Mouse (Mus musculus): ENCODE results near the gene Rap1gap. TPM values are rescaled to one million over a fixed set of nuclear protein-coding genes. Genes with fewer than 3 reads are reported as not detected.
A peak's percentile ranks its signal among the peaks of the same experiment; 100 is the strongest.

The Rap1gap gene
- polyA plus RNA-seq, 1 experiment from 2014 or later = 8.7 TPM

GRCm38 (mm10) chr4:137666958-137667345 is 2.4 kb downstream of the Rap1gap start:
- WGBS = 59% methylated on average over 8 of the region's 8 CpGs
- Histone ChIP-seq H3K27ac (ENCODE audit: low read length) (no peak overlapping the region), H3K4me3 (ENCODE audit: low read length) (no peak overlapping the region), H3K27me3 (ENCODE audit: control insufficient read depth, insufficient read depth, low read depth, low read length) (peaks cover 33% of the 10 kb centered on the region), H3K4me1 (replicated peaks; ENCODE audit: control insufficient read depth, insufficient read depth, low read length) (peaks cover 7% of the 10 kb centered on the region), H3K9me3 (ENCODE audit: control insufficient read depth, low read length) (no peaks in the 10 kb centered on the region), H3K9ac (ENCODE audit: low read length) (no peak overlapping the region), H3K4me2 (ENCODE audit: low read depth, low read length) (no peak overlapping the region), H3K36me3 (ENCODE audit: control insufficient read depth, insufficient read depth, low read length) (no peaks in the 10 kb centered on the region)
- ATAC-seq (ENCODE audit: low read depth) = no peak

GRCm38 (mm10) chr4:137667747-137668146 is 3.2 kb downstream of the Rap1gap start:
- no peaks in the 10 kb centered on the region for H3K36me3 ChIP-seq (ENCODE audit: control insufficient read depth, insufficient read depth, low read length)
- H3K9ac ChIP-seq (ENCODE audit: low read length) = no peak overlapping the region
- no peaks in the 10 kb centered on the region for H3K9me3 ChIP-seq (ENCODE audit: control insufficient read depth, low read length)
- no peak for ATAC-seq (ENCODE audit: low read depth)
- WGBS = 35% methylated on average over 5 of the region's 5 CpGs
- H3K4me3 ChIP-seq (ENCODE audit: low read length) = no peak overlapping the region
- peaks cover 7% of the 10 kb centered on the region for H3K4me1 ChIP-seq (replicated peaks; ENCODE audit: control insufficient read depth, insufficient read depth, low read length)
- H3K27ac ChIP-seq (ENCODE audit: low read length) = no peak overlapping the region
- no peak overlapping the region for H3K4me2 ChIP-seq (ENCODE audit: low read depth, low read length)
- H3K27me3 ChIP-seq (ENCODE audit: control insufficient read depth, insufficient read depth, low read depth, low read length) = peaks cover 33% of the 10 kb centered on the region

GRCm38 (mm10) chr4:137671711-137672500 is 7.4 kb downstream of the Rap1gap start:
- H3K27me3 ChIP-seq (ENCODE audit: control insufficient read depth, insufficient read depth, low read depth, low read length) = no peaks in the 10 kb centered on the region
- 66% methylated on average over 13 of the region's 13 CpGs for WGBS
- no peak overlapping the region for H3K27ac ChIP-seq (ENCODE audit: low read length)
- no peaks in the 10 kb centered on the region for H3K36me3 ChIP-seq (ENCODE audit: control insufficient read depth, insufficient read depth, low read length)
- H3K4me1 ChIP-seq (replicated peaks; ENCODE audit: control insufficient read depth, insufficient read depth, low read length) = no peaks in the 10 kb centered on the region
- no peak overlapping the region for H3K4me2 ChIP-seq (ENCODE audit: low read depth, low read length)
- no peak overlapping the region for H3K4me3 ChIP-seq (ENCODE audit: low read length)
- no peaks in the 10 kb centered on the region for H3K9me3 ChIP-seq (ENCODE audit: control insufficient read depth, low read length)
- no peak for ATAC-seq (ENCODE audit: low read depth)
- no peak overlapping the region for H3K9ac ChIP-seq (ENCODE audit: low read length)

- Histone ChIP-seq H3K9ac (ENCODE audit: low read length) (no peak overlapping the region), H3K4me2 (ENCODE audit: low read depth, low read length) (no peak overlapping the region), H3K27me3 (ENCODE audit: control insufficient read depth, insufficient read depth, low read depth, low read length) (peaks cover 9% of the 10 kb centered on the region), H3K27ac (ENCODE audit: low read length) (no peak overlapping the region), H3K4me3 (ENCODE audit: low read length) (no peak overlapping the region), H3K36me3 (ENCODE audit: control insufficient read depth, insufficient read depth, low read length) (no peaks in the 10 kb centered on the region), H3K4me1 (replicated peaks; ENCODE audit: control insufficient read depth, insufficient read depth, low read length) (no peaks in the 10 kb centered on the region), H3K9me3 (ENCODE audit: control insufficient read depth, low read length) (no peaks in the 10 kb centered on the region)
- no peak for ATAC-seq (ENCODE audit: low read depth)
- 64% methylated on average over 7 of the region's 7 CpGs for WGBS
These were observed 11.0 kb downstream of the Rap1gap start for GRCm38 (mm10) chr4:137675566-137675965.

GRCm38 (mm10) chr4:137676057-137676456 is 11.5 kb downstream of the Rap1gap start:
- Histone ChIP-seq H3K27ac (ENCODE audit: low read length) (no peak overlapping the region), H3K9me3 (ENCODE audit: control insufficient read depth, low read length) (no peaks in the 10 kb centered on the region), H3K27me3 (ENCODE audit: control insufficient read depth, insufficient read depth, low read depth, low read length) (peaks cover 12% of the 10 kb centered on the region), H3K9ac (ENCODE audit: low read length) (no peak overlapping the region), H3K4me2 (ENCODE audit: low read depth, low read length) (no peak overlapping the region), H3K4me1 (replicated peaks; ENCODE audit: control insufficient read depth, insufficient read depth, low read length) (peaks cover under 1% of the 10 kb centered on the region; the same call in 1 of the 2 replicates), H3K4me3 (ENCODE audit: low read length) (no peak overlapping the region), H3K36me3 (ENCODE audit: control insufficient read depth, insufficient read depth, low read length) (no peaks in the 10 kb centered on the region)
- 6% methylated on average over 11 of the region's 11 CpGs for WGBS
- ATAC-seq (ENCODE audit: low read depth) = peak; percentile 48; the same call in 1 of the 2 replicates

GRCm38 (mm10) chr4:137676700-137677484 is 12.4 kb downstream of the Rap1gap start:
- no peak for ATAC-seq (ENCODE audit: low read depth)
- no peaks in the 10 kb centered on the region for H3K9me3 ChIP-seq (ENCODE audit: control insufficient read depth, low read length)
- no peak overlapping the region for H3K4me3 ChIP-seq (ENCODE audit: low read length)
- H3K27ac ChIP-seq (ENCODE audit: low read length) = no peak overlapping the region
- WGBS = 65% methylated on average over 13 of the region's 13 CpGs
- peaks cover 9% of the 10 kb centered on the region for H3K4me1 ChIP-seq (replicated peaks; ENCODE audit: control insufficient read depth, insufficient read depth, low read length)
- peaks cover 21% of the 10 kb centered on the region for H3K27me3 ChIP-seq (ENCODE audit: control insufficient read depth, insufficient read depth, low read depth, low read length)
- H3K36me3 ChIP-seq (ENCODE audit: control insufficient read depth, insufficient read depth, low read length) = no peaks in the 10 kb centered on the region
- no peak overlapping the region for H3K9ac ChIP-seq (ENCODE audit: low read length)
- no peak overlapping the region for H3K4me2 ChIP-seq (ENCODE audit: low read depth, low read length)

- WGBS = 76% methylated on average over 5 of the region's 5 CpGs
- no peak overlapping the region for H3K4me3 ChIP-seq (ENCODE audit: low read length)
- H3K27me3 ChIP-seq (ENCODE audit: control insufficient read depth, insufficient read depth, low read depth, low read length) = peaks cover 27% of the 10 kb centered on the region
These were observed 13.4 kb downstream of the Rap1gap start for GRCm38 (mm10) chr4:137677906-137678305.

GRCm38 (mm10) chr4:137678568-137678967 is 14.0 kb downstream of the Rap1gap start:
- no peaks in the 10 kb centered on the region for H3K36me3 ChIP-seq (ENCODE audit: control insufficient read depth, insufficient read depth, low read length)
- no peak overlapping the region for H3K9ac ChIP-seq (ENCODE audit: low read length)
- ATAC-seq (ENCODE audit: low read depth) = no peak
- H3K27ac ChIP-seq (ENCODE audit: low read length) = no peak overlapping the region
- no peak overlapping the region for H3K4me2 ChIP-seq (ENCODE audit: low read depth, low read length)
- no peak overlapping the region for H3K4me3 ChIP-seq (ENCODE audit: low read length)
- H3K9me3 ChIP-seq (ENCODE audit: control insufficient read depth, low read length) = no peaks in the 10 kb centered on the region
- WGBS = 63% methylated on average over 9 of the region's 9 CpGs
- peaks cover 30% of the 10 kb centered on the region for H3K27me3 ChIP-seq (ENCODE audit: control insufficient read depth, insufficient read depth, low read depth, low read length)
- H3K4me1 ChIP-seq (replicated peaks; ENCODE audit: control insufficient read depth, insufficient read depth, low read length) = peaks cover 10% of the 10 kb centered on the region

More at GRCm38 (mm10) chr4:137677906-137678305, 13.4 kb downstream of the Rap1gap start:
- no peaks in the 10 kb centered on the region for H3K36me3 ChIP-seq (ENCODE audit: control insufficient read depth, insufficient read depth, low read length)
- H3K9ac ChIP-seq (ENCODE audit: low read length) = no peak overlapping the region
- H3K4me2 ChIP-seq (ENCODE audit: low read depth, low read length) = no peak overlapping the region
- H3K9me3 ChIP-seq (ENCODE audit: control insufficient read depth, low read length) = no peaks in the 10 kb centered on the region
- no peak overlapping the region for H3K27ac ChIP-seq (ENCODE audit: low read length)
- no peak for ATAC-seq (ENCODE audit: low read depth)
- peaks cover 10% of the 10 kb centered on the region for H3K4me1 ChIP-seq (replicated peaks; ENCODE audit: control insufficient read depth, insufficient read depth, low read length)

- no peak overlapping the region for H3K4me2 ChIP-seq (ENCODE audit: low read depth, low read length)
- no peak overlapping the region for H3K27ac ChIP-seq (ENCODE audit: low read length)
- ATAC-seq (ENCODE audit: low read depth) = no peak
- H3K27me3 ChIP-seq (ENCODE audit: control insufficient read depth, insufficient read depth, low read depth, low read length) = peaks cover 30% of the 10 kb centered on the region
- no peak overlapping the region for H3K9ac ChIP-seq (ENCODE audit: low read length)
- H3K4me3 ChIP-seq (ENCODE audit: low read length) = no peak overlapping the region
- no peaks in the 10 kb centered on the region for H3K9me3 ChIP-seq (ENCODE audit: control insufficient read depth, low read length)
- H3K4me1 ChIP-seq (replicated peaks; ENCODE audit: control insufficient read depth, insufficient read depth, low read length) = peaks cover 10% of the 10 kb centered on the region
- 79% methylated on average over 2 of the region's 2 CpGs for WGBS
- no peaks in the 10 kb centered on the region for H3K36me3 ChIP-seq (ENCODE audit: control insufficient read depth, insufficient read depth, low read length)
These were observed 15.5 kb downstream of the Rap1gap start for GRCm38 (mm10) chr4:137679979-137680550.

Data from lung, embryonic 16.5 days (tissue).